Mouse (Mus musculus) ES-Bruce4 (cell line): ENCODE measurements around the gene Rhoh.

Experiments
- CTCF ChIP-seq: IDR thresholded peaks from one replicate; pipeline ENCODE4 v1.8.1; 2011; ENCODE audit warnings: low read depth, low read length
- EP300 ChIP-seq: IDR thresholded peaks from 2 replicates; pipeline ENCODE4 v1.6.1; 2011; ENCODE audit warnings: low read depth, low read length; ENCODE audit not compliant: insufficient read depth
- POLR2A ChIP-seq: IDR thresholded peaks from one replicate; pipeline ENCODE4 v1.8.1; 2011; ENCODE audit warnings: low read length; ENCODE audit not compliant: insufficient read depth

DNA sequence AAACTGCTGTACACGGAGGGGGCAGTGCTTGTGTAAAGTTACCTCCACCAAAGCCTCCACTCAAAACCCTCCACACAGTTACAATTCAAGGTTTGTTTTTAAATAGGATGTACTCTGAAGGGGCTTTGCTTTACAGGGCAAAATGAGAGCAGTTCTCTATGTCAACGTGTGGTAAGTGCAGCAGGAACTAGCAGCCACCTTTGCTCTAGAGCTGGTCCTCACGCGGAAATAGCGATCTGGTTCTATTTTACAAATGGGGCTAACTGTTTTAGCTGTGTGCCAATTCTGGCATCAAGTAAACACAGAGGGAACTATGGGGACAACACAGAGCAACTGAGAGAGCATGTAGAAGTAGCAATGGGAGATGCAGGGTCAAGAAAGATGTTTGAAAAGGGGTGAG is 27.1 kb downstream of the Rhoh start:
- TF ChIP-seq CTCF = no peak
- no peak for TF ChIP-seq POLR2A
- TF ChIP-seq EP300 = no peak
